Mouse (Mus musculus) ovary, postnatal 14 days (tissue): ENCODE results near the gene Lrrc42.

ENCODE experiments used
- DNase-seq: peaks from one replicate; pipeline ENCODE4 v3.0.0; 2022; ENCODE audit warnings: low spot score

Gene Lrrc42

GRCm38 (mm10) chr4:107248061-107248460 is 5.3 kb downstream of the Lrrc42 start:
- no peak for DNase-seq

- no peak for DNase-seq
Measured at GRCm38 (mm10) chr4:107247110-107247509, 6.2 kb downstream of the Lrrc42 start.

GRCm38 (mm10) chr4:107246040-107246439 is 7.3 kb downstream of the Lrrc42 start:
- no peak for DNase-seq

GRCm38 (mm10) chr4:107245368-107245767 is 8.0 kb downstream of the Lrrc42 start:
- DNase-seq = no peak

- no peak for DNase-seq
Measured at GRCm38 (mm10) chr4:107243365-107244333, 9.7 kb downstream of the Lrrc42 start.

- DNase-seq = no peak
Measured at GRCm38 (mm10) chr4:107240196-107240595, 13.1 kb downstream of the Lrrc42 start.

- DNase-seq = no peak
Measured at GRCm38 (mm10) chr4:107238253-107238652, 15.1 kb downstream of the Lrrc42 start.

GRCm38 (mm10) chr4:107232219-107232618 is 21.1 kb downstream of the Lrrc42 start:
- DNase-seq = no peak

- no peak for DNase-seq
Measured at GRCm38 (mm10) chr4:107226313-107226712, 27.0 kb downstream of the Lrrc42 start.

GRCm38 (mm10) chr4:107223225-107224204 is 29.8 kb downstream of the Lrrc42 start:
- peak; percentile 21 for DNase-seq

- DNase-seq = no peak
Measured at GRCm38 (mm10) chr4:107221524-107221923, 31.8 kb downstream of the Lrrc42 start.

GRCm38 (mm10) chr4:107217574-107217973 is 35.8 kb downstream of the Lrrc42 start:
- no peak for DNase-seq

- no peak for DNase-seq
Measured at GRCm38 (mm10) chr4:107213279-107214011, 39.9 kb downstream of the Lrrc42 start.

- DNase-seq = no peak
Measured at GRCm38 (mm10) chr4:107211936-107212335, 41.4 kb downstream of the Lrrc42 start.

- DNase-seq = no peak
Measured at GRCm38 (mm10) chr4:107211465-107211864, 41.9 kb downstream of the Lrrc42 start.

- no peak for DNase-seq
Measured at GRCm38 (mm10) chr4:107210483-107211097, 42.7 kb downstream of the Lrrc42 start.

- DNase-seq = no peak
Measured at GRCm38 (mm10) chr4:107208880-107209279, 44.5 kb downstream of the Lrrc42 start, which contains the start of gene Ldlrad1. Gene Ldlrad1 (plus strand): TSS chr4:107209180.

GRCm38 (mm10) chr4:107207016-107207415 is 46.3 kb downstream of the Lrrc42 start:
- no peak for DNase-seq

GRCm38 (mm10) chr4:107203001-107203400 is 50.3 kb downstream of the Lrrc42 start:
- no peak for DNase-seq

- DNase-seq = no peak
Measured at GRCm38 (mm10) chr4:107201779-107202178, 51.6 kb downstream of the Lrrc42 start.

GRCm38 (mm10) chr4:107198072-107198471 is 55.3 kb downstream of the Lrrc42 start:
- DNase-seq = no peak
